ENCODE assay signal across 15 mouse cellular contexts in the genomic region with DNA sequence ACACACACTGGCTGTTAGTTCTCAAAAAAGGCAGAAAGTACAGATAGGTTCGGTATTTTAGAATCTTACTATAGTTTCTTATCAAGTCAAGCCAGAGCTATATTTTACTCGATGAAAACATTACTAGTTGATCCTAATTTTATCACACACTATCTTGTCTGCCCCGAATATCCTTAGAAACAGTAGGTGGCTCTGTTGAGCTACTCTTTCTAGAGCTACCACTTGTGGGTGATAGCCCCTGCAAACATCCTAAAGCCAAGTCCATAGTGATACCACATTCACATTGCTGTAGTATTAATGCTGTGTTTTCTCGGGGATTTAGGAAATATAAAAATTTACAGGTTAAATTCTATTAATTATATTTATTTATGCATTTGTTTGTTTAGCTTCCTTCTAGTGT.
DNase-seq lines count a peak whose midpoint lies in the region; ATAC-seq and TF ChIP-seq lines count a peak whose summit lies in the region.
"Had no signal": no experiment of that assay in that cellular context is flagged by ENCODE, and none has a peak within 500 bp of the region (broad histone marks: within the 10 kb centered on the region; RNA-seq: fewer than 3 reads in every experiment).

No protein-coding gene starts in this region.

- no peak for TF ChIP-seq EP300 in ES-Bruce4 (IDR thresholded peaks at IDR 0.05; ENCODE audit: insufficient read depth, low read depth, low read length)

- H3K4me1 ChIP-seq in ES-Bruce4 (ENCODE audit: control insufficient read depth, insufficient read depth, low read length) = no peaks in the 10 kb centered on the region
- H3K4me1 ChIP-seq: limb, embryonic 15.5 days had no signal

- TF ChIP-seq CTCF in ES-Bruce4 (IDR thresholded peaks at IDR 0.05; ENCODE audit: low read depth, low read length) = peak; percentile 6

- no peak for TF ChIP-seq POLR2A in ES-Bruce4 (IDR thresholded peaks at IDR 0.05; ENCODE audit: insufficient read depth, low read length)

- H3K27ac ChIP-seq in ES-Bruce4 (ENCODE audit: insufficient read depth, low read length) = no peak overlapping the region
- H3K27ac ChIP-seq: limb, embryonic 15.5 days had no signal

- DNase-seq in embryo, embryonic 10 days (ENCODE audit: low spot score) = peak; percentile 8
- DNase-seq in embryo, embryonic 9.5 days (ENCODE audit: extremely low spot score) = no peak
- DNase-seq in layer of hippocampus, adult 9-10 months (ENCODE audit: low spot score) = peak; percentile 5
- no peak for DNase-seq in layer of hippocampus, adult 8-10 months (ENCODE audit: low spot score in 2 of 2)
- peak; percentile 0 for DNase-seq in embryo, embryonic 11.5 days (ENCODE audit: low read depth, low spot score)
- DNase-seq in B cell, adult 2 months = no peak
- DNase-seq: layer of hippocampus, adult 9-11 months; lung, postnatal 14 days; spleen, adult 18-20 months; thymus, adult 2 months had no signal

- no peak overlapping the region for H3K4me3 ChIP-seq in ES-Bruce4 (ENCODE audit: low read depth, low read length)
- H3K4me3 ChIP-seq: limb, embryonic 15.5 days had no signal

- no peak overlapping the region for H3K9ac ChIP-seq in ES-Bruce4 (ENCODE audit: low read depth, poor library complexity, severe bottlenecking)
- H3K9ac ChIP-seq: limb, embryonic 15.5 days had no signal

- H3K27me3 ChIP-seq in ES-Bruce4 (ENCODE audit: control insufficient read depth, insufficient read depth, low read length, poor library complexity, severe bottlenecking) = no peaks in the 10 kb centered on the region
- H3K27me3 ChIP-seq: CH12.LX; limb, embryonic 15.5 days had no signal

- ATAC-seq in CD4-positive, CD25-positive, alpha-beta regulatory T cell, adult 4 months = no peak
- ATAC-seq: intestine, embryonic 16.5 days had no signal

- H3K9me3 ChIP-seq in ES-Bruce4 (replicated peaks; ENCODE audit: control insufficient read depth, insufficient read depth, low read length, poor library complexity, severe bottlenecking) = no peaks in the 10 kb centered on the region
- H3K9me3 ChIP-seq: limb, embryonic 15.5 days had no signal

- H3K36me3 ChIP-seq in ES-Bruce4 (ENCODE audit: control insufficient read depth, insufficient read depth, low read length, poor library complexity, severe bottlenecking) = no peaks in the 10 kb centered on the region
- H3K36me3 ChIP-seq: limb, embryonic 15.5 days had no signal

Comparison
In these comparisons a context has a peak if more than half of its experiments do, and no peak if none do; other contexts are left out.
1. DNase-seq: peak in embryo, embryonic 10 days (single experiment), layer of hippocampus, adult 9-10 months (single experiment) and embryo, embryonic 11.5 days (single experiment); none in embryo, embryonic 9.5 days (single experiment), layer of hippocampus, adult 8-10 months (0 of 2) and B cell, adult 2 months (0 of 2).